Mouse (Mus musculus): ENCODE measurements around the gene Commd1. TPM values are rescaled to one million over a fixed set of nuclear protein-coding genes. Genes with fewer than 3 reads are reported as not detected.

Gene Commd1
- polyA plus RNA-seq, 1 experiment from 2014 or later = 237 TPM

- H3K9ac ChIP-seq (ENCODE audit: low read depth, low read length) = no peak overlapping the region
- H3K9me3 ChIP-seq (ENCODE audit: control insufficient read depth, low read length) = peaks cover 10% of the 10 kb centered on the region
- H3K27ac ChIP-seq (ENCODE audit: low read depth, low read length) = no peak overlapping the region
- H3K4me2 ChIP-seq (ENCODE audit: low read length) = no peak overlapping the region
- H3K36me3 ChIP-seq (ENCODE audit: control insufficient read depth, insufficient read depth, low read length) = 0 out of 2 replicates have a peak, but pooled peaks cover 2% of the 10 kb centered on the region
- 80% methylated on average over 4 of the region's 4 CpGs for WGBS
- ATAC-seq = no peak
- no peaks in the 10 kb centered on the region for H3K4me1 ChIP-seq (ENCODE audit: control insufficient read depth, insufficient read depth, low read depth, low read length)
- no peak overlapping the region for H3K4me3 ChIP-seq (ENCODE audit: low read length)
- H3K27me3 ChIP-seq (replicated peaks; ENCODE audit: control insufficient read depth, insufficient read depth, low read length) = no peaks in the 10 kb centered on the region
These were observed 17.8 kb downstream of the Commd1 start for GRCm38 (mm10) chr11:22964401-22964800.

GRCm38 (mm10) chr11:22962101-22962500 lies 20.1 kb downstream of the Commd1 start:
- H3K36me3 ChIP-seq (ENCODE audit: control insufficient read depth, insufficient read depth, low read length) = no peaks in the 10 kb centered on the region
- 90% methylated on average over 1 of the region's 1 CpGs for WGBS
- H3K9ac ChIP-seq (ENCODE audit: low read depth, low read length) = no peak overlapping the region
- H3K27ac ChIP-seq (ENCODE audit: low read depth, low read length) = no peak overlapping the region
- H3K4me1 ChIP-seq (ENCODE audit: control insufficient read depth, insufficient read depth, low read depth, low read length) = no peaks in the 10 kb centered on the region
- no peaks in the 10 kb centered on the region for H3K27me3 ChIP-seq (replicated peaks; ENCODE audit: control insufficient read depth, insufficient read depth, low read length)
- no peak overlapping the region for H3K4me3 ChIP-seq (ENCODE audit: low read length)
- no peak overlapping the region for H3K4me2 ChIP-seq (ENCODE audit: low read length)
- H3K9me3 ChIP-seq (ENCODE audit: control insufficient read depth, low read length) = peaks cover 4% of the 10 kb centered on the region
- ATAC-seq = peak; percentile 40; the same call in 1 of the 2 replicates

DNA sequence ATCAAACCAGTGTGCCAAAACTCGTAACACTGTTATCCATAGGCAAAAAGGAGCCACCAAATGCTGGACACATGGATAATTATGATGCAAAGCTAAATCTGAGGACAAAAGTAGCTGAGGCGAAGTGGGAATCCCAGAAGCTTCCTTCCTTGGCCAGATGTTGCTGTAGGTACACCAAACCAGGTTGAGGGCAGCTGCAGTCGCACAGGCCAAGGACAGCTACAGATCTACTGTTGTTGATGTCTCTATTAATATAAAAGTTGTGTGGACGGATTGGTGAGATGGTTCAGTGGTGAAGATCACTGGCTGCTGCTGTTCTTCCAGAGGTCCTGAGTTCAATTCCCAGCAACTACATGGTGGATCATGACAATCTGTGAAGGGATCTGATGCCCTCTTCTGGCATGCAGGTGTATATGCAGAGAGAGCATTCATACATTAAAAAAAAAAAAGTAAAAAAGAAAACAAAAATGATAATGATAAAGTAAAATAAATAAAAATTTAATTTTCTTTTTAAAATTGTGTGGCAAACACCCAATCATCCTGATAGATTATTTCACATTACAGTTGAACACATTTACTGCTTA lies 24.3 kb downstream of the Commd1 start:
- Histone ChIP-seq H3K4me2 (ENCODE audit: low read length) (no peak overlapping the region), H3K27me3 (replicated peaks; ENCODE audit: control insufficient read depth, insufficient read depth, low read length) (no peaks in the 10 kb centered on the region), H3K27ac (ENCODE audit: low read depth, low read length) (no peak overlapping the region), H3K9ac (ENCODE audit: low read depth, low read length) (no peak overlapping the region), H3K36me3 (ENCODE audit: control insufficient read depth, insufficient read depth, low read length) (no peaks in the 10 kb centered on the region), H3K4me3 (ENCODE audit: low read length) (no peak overlapping the region), H3K9me3 (ENCODE audit: control insufficient read depth, low read length) (no peaks in the 10 kb centered on the region), H3K4me1 (ENCODE audit: control insufficient read depth, insufficient read depth, low read depth, low read length) (no peaks in the 10 kb centered on the region)
- ATAC-seq = no peak
- WGBS = 94% methylated on average over 4 of the region's 4 CpGs

- H3K4me3 ChIP-seq (ENCODE audit: low read length) = no peak overlapping the region
- no peak overlapping the region for H3K27ac ChIP-seq (ENCODE audit: low read depth, low read length)
- no peaks in the 10 kb centered on the region for H3K36me3 ChIP-seq (ENCODE audit: control insufficient read depth, insufficient read depth, low read length)
- H3K9ac ChIP-seq (ENCODE audit: low read depth, low read length) = no peak overlapping the region
- H3K9me3 ChIP-seq (ENCODE audit: control insufficient read depth, low read length) = no peaks in the 10 kb centered on the region
- no peaks in the 10 kb centered on the region for H3K4me1 ChIP-seq (ENCODE audit: control insufficient read depth, insufficient read depth, low read depth, low read length)
- no peak overlapping the region for H3K4me2 ChIP-seq (ENCODE audit: low read length)
- H3K27me3 ChIP-seq (replicated peaks; ENCODE audit: control insufficient read depth, insufficient read depth, low read length) = no peaks in the 10 kb centered on the region
- WGBS = 74% methylated on average over 4 of the region's 4 CpGs
- peak; percentile 76; the same call in 1 of the 2 replicates for ATAC-seq
These were observed 25.4 kb downstream of the Commd1 start for GRCm38 (mm10) chr11:22956830-22957229.

DNA sequence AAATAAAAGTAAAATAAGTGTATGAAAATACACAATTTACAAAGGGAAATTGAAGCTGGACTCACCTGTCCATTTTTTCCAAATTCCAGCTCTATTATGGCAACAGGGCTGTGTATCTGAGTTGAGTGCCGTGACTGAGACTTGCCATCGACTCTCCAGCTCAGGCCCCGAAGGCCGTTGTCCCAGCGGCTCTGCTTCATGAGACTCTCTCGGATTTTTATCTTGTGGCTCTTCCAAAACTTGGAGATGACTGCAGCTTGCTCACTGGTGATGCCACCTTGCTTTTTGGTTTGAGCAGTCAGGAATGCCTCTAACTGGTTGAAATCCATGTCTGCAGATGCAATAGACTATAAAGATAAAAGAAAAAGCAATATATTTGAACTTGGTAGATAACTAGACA lies 25.8 kb downstream of the Commd1 start:
- no peak overlapping the region for H3K27ac ChIP-seq (ENCODE audit: low read depth, low read length)
- no peaks in the 10 kb centered on the region for H3K27me3 ChIP-seq (replicated peaks; ENCODE audit: control insufficient read depth, insufficient read depth, low read length)
- H3K4me2 ChIP-seq (ENCODE audit: low read length) = no peak overlapping the region
- no peak overlapping the region for H3K4me3 ChIP-seq (ENCODE audit: low read length)
- H3K36me3 ChIP-seq (ENCODE audit: control insufficient read depth, insufficient read depth, low read length) = no peaks in the 10 kb centered on the region
- no peaks in the 10 kb centered on the region for H3K4me1 ChIP-seq (ENCODE audit: control insufficient read depth, insufficient read depth, low read depth, low read length)
- no peak overlapping the region for H3K9ac ChIP-seq (ENCODE audit: low read depth, low read length)
- WGBS = 96% methylated on average over 6 of the region's 6 CpGs
- H3K9me3 ChIP-seq (ENCODE audit: control insufficient read depth, low read length) = no peaks in the 10 kb centered on the region
- no peak for ATAC-seq

GRCm38 (mm10) chr11:22952668-22953067 lies 29.5 kb downstream of the Commd1 start:
- no peak overlapping the region for H3K4me3 ChIP-seq (ENCODE audit: low read length)
- H3K27me3 ChIP-seq (replicated peaks; ENCODE audit: control insufficient read depth, insufficient read depth, low read length) = no peaks in the 10 kb centered on the region
- 93% methylated on average over 7 of the region's 7 CpGs for WGBS
- H3K4me2 ChIP-seq (ENCODE audit: low read length) = no peak overlapping the region
- H3K36me3 ChIP-seq (ENCODE audit: control insufficient read depth, insufficient read depth, low read length) = no peaks in the 10 kb centered on the region
- no peak for ATAC-seq
- no peak overlapping the region for H3K9ac ChIP-seq (ENCODE audit: low read depth, low read length)
- H3K27ac ChIP-seq (ENCODE audit: low read depth, low read length) = no peak overlapping the region
- no peaks in the 10 kb centered on the region for H3K9me3 ChIP-seq (ENCODE audit: control insufficient read depth, low read length)
- no peaks in the 10 kb centered on the region for H3K4me1 ChIP-seq (ENCODE audit: control insufficient read depth, insufficient read depth, low read depth, low read length)

GRCm38 (mm10) chr11:22950131-22950530 lies 32.1 kb downstream of the Commd1 start:
- Histone ChIP-seq H3K27me3 (replicated peaks; ENCODE audit: control insufficient read depth, insufficient read depth, low read length) (no peaks in the 10 kb centered on the region), H3K4me3 (ENCODE audit: low read length) (no peak overlapping the region), H3K36me3 (ENCODE audit: control insufficient read depth, insufficient read depth, low read length) (no peaks in the 10 kb centered on the region), H3K4me1 (ENCODE audit: control insufficient read depth, insufficient read depth, low read depth, low read length) (no peaks in the 10 kb centered on the region), H3K9ac (ENCODE audit: low read depth, low read length) (no peak overlapping the region), H3K4me2 (ENCODE audit: low read length) (no peak overlapping the region), H3K9me3 (ENCODE audit: control insufficient read depth, low read length) (no peaks in the 10 kb centered on the region), H3K27ac (ENCODE audit: low read depth, low read length) (no peak overlapping the region)
- WGBS = 90% methylated on average over 6 of the region's 6 CpGs
- ATAC-seq = no peak

DNA sequence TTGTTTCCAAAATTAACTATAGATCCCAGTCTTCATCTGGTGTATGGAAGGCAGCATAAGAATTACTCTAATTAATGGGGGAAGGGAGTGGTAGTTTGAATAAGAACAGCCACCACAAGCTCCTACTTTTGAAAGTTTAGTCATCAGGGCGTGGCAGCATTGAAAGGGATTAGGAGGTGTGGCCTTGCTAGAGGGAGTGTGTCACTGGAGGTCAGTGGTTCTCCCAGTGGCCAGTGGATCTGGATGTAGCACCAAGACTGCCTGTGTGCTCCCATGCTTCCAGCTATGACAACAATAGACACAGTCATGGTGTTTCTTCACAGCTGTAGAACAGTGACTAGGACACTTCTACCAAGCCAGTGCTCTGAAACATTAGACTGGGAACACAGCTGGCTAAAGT lies 33.1 kb downstream of the Commd1 start:
- Histone ChIP-seq H3K9me3 (ENCODE audit: control insufficient read depth, low read length) (no peaks in the 10 kb centered on the region), H3K4me1 (ENCODE audit: control insufficient read depth, insufficient read depth, low read depth, low read length) (no peaks in the 10 kb centered on the region), H3K9ac (ENCODE audit: low read depth, low read length) (no peak overlapping the region), H3K4me2 (ENCODE audit: low read length) (no peak overlapping the region), H3K27me3 (replicated peaks; ENCODE audit: control insufficient read depth, insufficient read depth, low read length) (no peaks in the 10 kb centered on the region), H3K36me3 (ENCODE audit: control insufficient read depth, insufficient read depth, low read length) (no peaks in the 10 kb centered on the region), H3K27ac (ENCODE audit: low read depth, low read length) (no peak overlapping the region), H3K4me3 (ENCODE audit: low read length) (no peak overlapping the region)
- ATAC-seq = no peak
- 100% methylated on average over 1 of the region's 1 CpGs for WGBS

DNA sequence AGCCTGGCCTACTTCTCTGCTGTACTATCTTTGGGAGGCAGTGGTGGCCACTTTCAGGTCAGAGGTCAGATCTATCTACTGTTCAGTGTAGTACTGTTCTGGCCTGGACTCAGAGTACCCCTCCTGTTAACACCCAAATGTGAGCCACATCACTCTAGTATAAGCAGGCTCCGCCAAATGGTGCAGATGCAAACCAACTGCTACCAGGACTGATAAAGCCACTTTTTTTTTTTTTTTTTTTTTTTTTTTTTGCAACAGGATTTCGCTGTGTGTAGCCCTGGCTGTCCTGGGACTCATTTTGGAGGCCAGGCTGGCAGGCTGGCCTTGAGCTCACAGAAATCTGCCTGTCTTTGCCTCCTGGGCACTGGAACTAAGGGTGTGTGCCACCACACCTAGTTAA lies 43.2 kb downstream of the Commd1 start:
- Histone ChIP-seq H3K36me3 (ENCODE audit: control insufficient read depth, insufficient read depth, low read length) (no peaks in the 10 kb centered on the region), H3K4me1 (ENCODE audit: control insufficient read depth, insufficient read depth, low read depth, low read length) (no peaks in the 10 kb centered on the region), H3K9ac (ENCODE audit: low read depth, low read length) (no peak overlapping the region), H3K9me3 (ENCODE audit: control insufficient read depth, low read length) (no peaks in the 10 kb centered on the region), H3K4me2 (ENCODE audit: low read length) (no peak overlapping the region), H3K27me3 (replicated peaks; ENCODE audit: control insufficient read depth, insufficient read depth, low read length) (no peaks in the 10 kb centered on the region), H3K4me3 (ENCODE audit: low read length) (no peak overlapping the region), H3K27ac (ENCODE audit: low read depth, low read length) (no peak overlapping the region)
- no peak for ATAC-seq
- WGBS = 87% methylated on average over 2 of the region's 2 CpGs
